Mouse (Mus musculus): Measurements from ENCODE around the gene Rsph14. TPM values are rescaled to one million over a fixed set of nuclear protein-coding genes. Genes with fewer than 3 reads are reported as not detected.
A peak's percentile ranks its signal among the peaks of the same experiment; 100 is the strongest.

The Rsph14 gene
- polyA plus RNA-seq, 1 experiment from 2014 or later: 0.72 TPM

- Histone ChIP-seq H3K4me1 (peaks cover 74% of the 10 kb centered on the region), H3K9me3 (no peaks in the 10 kb centered on the region), H3K27me3 (peaks cover 11% of the 10 kb centered on the region; the same call in 1 of the 2 replicates), H3K4me3 (replicated peaks) (peak overlapping the region; percentile 89), H3K9ac (peak overlapping the region; percentile 89), H3K27ac (no peak overlapping the region), H3K4me2 (peak overlapping the region; percentile 85), H3K36me3 (replicated peaks) (peaks cover 18% of the 10 kb centered on the region; the same call in 1 of the 2 replicates)
- no peak for ATAC-seq (ENCODE audit: low FRiP score)
- 2% methylated on average over 63 of the region's 71 CpGs for WGBS
Observed at GRCm38 (mm10) chr10:75061341-75062188, 29.2 kb upstream of the Rsph14 start.

- Histone ChIP-seq H3K27me3 (peaks cover 11% of the 10 kb centered on the region; the same call in 1 of the 2 replicates), H3K36me3 (replicated peaks) (peaks cover 15% of the 10 kb centered on the region; the same call in 1 of the 2 replicates), H3K27ac (peak overlapping the region; percentile 81), H3K9ac (peak overlapping the region; percentile 89), H3K4me2 (peak overlapping the region; percentile 85), H3K9me3 (no peaks in the 10 kb centered on the region), H3K4me1 (peaks cover 78% of the 10 kb centered on the region), H3K4me3 (replicated peaks) (peak overlapping the region; percentile 89)
- WGBS: under 1% methylated on average over 44 of the region's 48 CpGs
- ATAC-seq (ENCODE audit: low FRiP score): peak; percentile 51; the same call in 1 of the 2 replicates
Observed at GRCm38 (mm10) chr10:75060843-75061235, 28.5 kb upstream of the Rsph14 start.

DNA sequence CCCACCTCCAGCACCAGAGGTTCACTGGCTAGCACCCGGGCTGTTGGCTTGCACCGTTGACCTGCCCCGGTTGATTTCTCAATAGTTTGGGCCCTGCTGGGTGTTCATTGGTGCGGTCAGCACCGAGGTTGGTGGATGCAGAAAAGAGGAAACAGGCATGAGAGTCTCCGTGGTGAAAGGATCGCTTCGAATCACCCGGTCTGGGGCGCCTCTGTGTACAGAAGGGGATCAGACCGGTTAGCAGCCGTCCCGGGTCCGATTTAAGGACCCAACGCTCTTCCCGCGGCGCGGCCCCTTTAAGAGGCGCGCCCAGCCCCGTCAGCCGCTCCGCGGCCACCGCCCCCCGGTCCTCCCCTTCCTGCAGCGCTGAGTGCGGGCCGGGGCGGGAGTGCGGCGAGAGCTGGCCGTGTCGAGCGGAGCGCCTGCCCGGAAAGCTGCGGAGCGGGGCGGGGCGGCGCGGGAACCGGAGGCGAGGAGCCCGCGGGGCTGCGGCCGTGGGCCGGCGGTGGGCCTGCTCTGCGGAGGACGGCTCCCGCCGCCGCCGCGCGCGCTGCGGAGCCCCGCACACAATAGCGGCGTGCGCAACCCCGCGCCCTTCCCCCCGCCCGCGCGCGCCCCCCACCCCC, 27.9 kb upstream of the Rsph14 start, which contains the start of gene Bcr:
Gene Bcr (plus strand): TSS at position 376 of the 626 bp plus-strand sequence.
- 0 out of 2 replicates have a peak, but pooled peaks cover 11% of the 10 kb centered on the region for H3K36me3 ChIP-seq (replicated peaks)
- peak within 1 kb of the TSS; percentile 81 for H3K27ac ChIP-seq
- peak within 1 kb of the TSS; percentile 89 for H3K4me3 ChIP-seq (replicated peaks)
- peaks cover 11% of the 10 kb centered on the region; the same call in 1 of the 2 replicates for H3K27me3 ChIP-seq
- H3K4me2 ChIP-seq: peak within 1 kb of the TSS; percentile 85
- WGBS: 1% methylated on average over 33 of the region's 73 CpGs
- H3K9me3 ChIP-seq: no peaks in the 10 kb centered on the region
- H3K9ac ChIP-seq: peak within 1 kb of the TSS; percentile 89
- peaks cover 74% of the 10 kb centered on the region for H3K4me1 ChIP-seq
- ATAC-seq (ENCODE audit: low FRiP score): peak; percentile 89

DNA sequence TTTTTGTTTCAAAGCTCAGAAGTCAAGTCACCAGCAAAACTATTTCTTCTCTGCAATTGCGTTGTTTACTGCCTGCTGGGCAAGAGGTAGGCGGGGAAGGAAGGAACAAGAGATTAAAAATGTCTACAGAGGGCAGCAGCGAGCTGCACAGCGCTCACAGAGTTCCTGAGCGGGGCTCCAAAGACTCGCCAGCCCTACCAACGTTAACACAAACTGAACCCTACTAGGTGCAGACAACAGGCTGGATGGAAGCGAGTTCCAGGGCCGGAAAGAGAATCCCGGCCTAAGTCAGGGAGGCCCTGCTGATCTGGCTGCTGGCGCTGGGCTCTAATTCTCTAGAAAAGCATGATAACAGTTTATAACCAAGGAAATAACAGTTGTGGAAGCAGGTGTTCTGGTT, 27.0 kb upstream of the Rsph14 start:
- Histone ChIP-seq H3K9me3 (no peaks in the 10 kb centered on the region), H3K36me3 (replicated peaks) (0 out of 2 replicates have a peak, but pooled peaks cover 3% of the 10 kb centered on the region), H3K9ac (no peak overlapping the region), H3K27me3 (peaks cover 11% of the 10 kb centered on the region; the same call in 1 of the 2 replicates), H3K4me2 (peak overlapping the region; percentile 85), H3K27ac (no peak overlapping the region), H3K4me3 (replicated peaks) (peak overlapping the region; percentile 89), H3K4me1 (peaks cover 65% of the 10 kb centered on the region)
- 0 out of 2 replicates have a peak, but pooled peaks have one; percentile 21 for ATAC-seq (ENCODE audit: low FRiP score)
- 1% methylated on average over 11 of the region's 11 CpGs for WGBS

DNA sequence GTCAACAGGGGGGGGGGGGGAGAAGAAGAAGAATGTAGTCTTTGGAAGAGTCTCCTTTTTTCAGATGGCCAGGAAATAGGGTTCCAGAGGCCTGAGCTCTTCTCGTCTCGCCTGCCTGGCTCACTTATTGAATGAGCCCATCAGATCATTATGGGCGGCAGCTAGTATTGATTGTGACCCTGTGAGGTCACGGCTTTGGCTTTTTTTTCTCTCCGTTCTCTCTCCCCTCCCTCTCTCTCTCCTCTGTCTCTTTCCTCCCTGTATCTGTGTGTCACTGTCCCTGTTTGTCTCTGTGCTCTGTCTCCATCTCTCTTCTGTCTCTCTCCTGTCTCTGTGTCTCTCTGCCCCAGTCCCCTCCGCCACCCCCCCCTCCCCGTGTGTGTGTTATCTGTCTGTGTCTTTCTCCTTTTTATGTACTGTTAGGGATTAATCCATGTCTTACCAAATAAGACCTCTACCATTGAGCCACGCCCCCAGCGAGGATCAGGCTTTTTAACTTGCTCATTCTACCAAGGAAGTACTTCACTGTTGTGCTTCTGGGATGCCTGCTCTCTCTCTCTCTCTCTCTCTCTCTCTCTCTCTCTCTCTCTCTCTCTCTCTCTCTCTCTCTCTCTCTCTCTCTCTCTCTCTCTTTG, 26.5 kb upstream of the Rsph14 start:
- H3K4me1 ChIP-seq: peaks cover 60% of the 10 kb centered on the region
- no peak overlapping the region for H3K4me3 ChIP-seq (replicated peaks)
- ATAC-seq (ENCODE audit: low FRiP score): no peak
- peaks cover 11% of the 10 kb centered on the region; the same call in 1 of the 2 replicates for H3K27me3 ChIP-seq
- H3K27ac ChIP-seq: no peak overlapping the region
- H3K9ac ChIP-seq: no peak overlapping the region
- H3K36me3 ChIP-seq (replicated peaks): no peaks in the 10 kb centered on the region
- no peaks in the 10 kb centered on the region for H3K9me3 ChIP-seq
- WGBS: 9% methylated on average over 9 of the region's 9 CpGs
- peak overlapping the region; percentile 85 for H3K4me2 ChIP-seq

- peaks cover 11% of the 10 kb centered on the region; the same call in 1 of the 2 replicates for H3K27me3 ChIP-seq
- no peak overlapping the region for H3K27ac ChIP-seq
- 86% methylated on average over 8 of the region's 8 CpGs for WGBS
- no peak overlapping the region for H3K4me3 ChIP-seq (replicated peaks)
- H3K4me1 ChIP-seq: peaks cover 55% of the 10 kb centered on the region
- H3K9me3 ChIP-seq: no peaks in the 10 kb centered on the region
- H3K9ac ChIP-seq: no peak overlapping the region
- no peak for ATAC-seq (ENCODE audit: low FRiP score)
- no peak overlapping the region for H3K4me2 ChIP-seq
- no peaks in the 10 kb centered on the region for H3K36me3 ChIP-seq (replicated peaks)
Observed at GRCm38 (mm10) chr10:75058336-75058735, 25.9 kb upstream of the Rsph14 start.

GRCm38 (mm10) chr10:75056255-75056654, 23.9 kb upstream of the Rsph14 start:
- no peaks in the 10 kb centered on the region for H3K9me3 ChIP-seq
- no peak overlapping the region for H3K4me3 ChIP-seq (replicated peaks)
- ATAC-seq (ENCODE audit: low FRiP score): 0 out of 2 replicates have a peak, but pooled peaks have one; percentile 5
- no peak overlapping the region for H3K9ac ChIP-seq
- H3K27me3 ChIP-seq: 0 out of 2 replicates have a peak, but pooled peaks cover under 1% of the 10 kb centered on the region
- 7% methylated on average over 4 of the region's 4 CpGs for WGBS
- H3K4me2 ChIP-seq: no peak overlapping the region
- no peaks in the 10 kb centered on the region for H3K36me3 ChIP-seq (replicated peaks)
- H3K27ac ChIP-seq: no peak overlapping the region
- peaks cover 34% of the 10 kb centered on the region for H3K4me1 ChIP-seq

GRCm38 (mm10) chr10:75055672-75056071, 23.3 kb upstream of the Rsph14 start:
- ATAC-seq (ENCODE audit: low FRiP score): no peak
- WGBS: 79% methylated on average over 5 of the region's 5 CpGs
- no peak overlapping the region for H3K27ac ChIP-seq

GRCm38 (mm10) chr10:75054125-75054524, 21.7 kb upstream of the Rsph14 start:
- ATAC-seq (ENCODE audit: low FRiP score): no peak
- WGBS: 94% methylated on average over 6 of the region's 6 CpGs
- no peak overlapping the region for H3K4me3 ChIP-seq (replicated peaks)
- H3K36me3 ChIP-seq (replicated peaks): no peaks in the 10 kb centered on the region
- H3K27me3 ChIP-seq: no peaks in the 10 kb centered on the region
- peaks cover 23% of the 10 kb centered on the region for H3K4me1 ChIP-seq
- H3K4me2 ChIP-seq: no peak overlapping the region
- H3K9me3 ChIP-seq: no peaks in the 10 kb centered on the region
- no peak overlapping the region for H3K27ac ChIP-seq
- no peak overlapping the region for H3K9ac ChIP-seq

More at GRCm38 (mm10) chr10:75055672-75056071, 23.3 kb upstream of the Rsph14 start:
- no peak overlapping the region for H3K4me2 ChIP-seq
- H3K4me3 ChIP-seq (replicated peaks): no peak overlapping the region
- no peaks in the 10 kb centered on the region for H3K27me3 ChIP-seq
- peaks cover 32% of the 10 kb centered on the region for H3K4me1 ChIP-seq
- H3K36me3 ChIP-seq (replicated peaks): no peaks in the 10 kb centered on the region
- no peaks in the 10 kb centered on the region for H3K9me3 ChIP-seq
- H3K9ac ChIP-seq: no peak overlapping the region

DNA sequence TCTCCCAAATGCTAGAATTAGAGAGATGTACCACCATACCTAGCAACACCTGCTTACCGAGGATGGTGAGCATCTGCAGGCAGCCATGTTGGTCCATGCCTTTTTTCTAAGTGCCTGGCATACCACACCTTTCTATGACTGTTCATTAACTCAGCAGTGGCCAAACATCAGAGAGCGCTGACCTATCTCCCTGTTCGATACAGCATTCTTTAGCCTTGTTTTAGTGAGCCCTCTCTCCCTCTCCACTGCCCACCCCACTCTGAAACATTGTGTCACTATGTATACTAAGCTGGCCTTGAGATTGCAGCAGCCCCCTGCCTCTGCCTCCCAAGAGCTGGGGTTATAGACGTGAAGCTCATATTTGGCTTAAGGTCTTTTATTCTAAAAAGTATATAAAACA, 21.3 kb upstream of the Rsph14 start:
- Histone ChIP-seq H3K27me3 (no peaks in the 10 kb centered on the region), H3K4me1 (peaks cover 18% of the 10 kb centered on the region), H3K36me3 (replicated peaks) (no peaks in the 10 kb centered on the region), H3K4me2 (no peak overlapping the region), H3K9ac (no peak overlapping the region), H3K9me3 (no peaks in the 10 kb centered on the region), H3K4me3 (replicated peaks) (no peak overlapping the region), H3K27ac (no peak overlapping the region)
- WGBS: 92% methylated on average over 4 of the region's 4 CpGs
- no peak for ATAC-seq (ENCODE audit: low FRiP score)

DNA sequence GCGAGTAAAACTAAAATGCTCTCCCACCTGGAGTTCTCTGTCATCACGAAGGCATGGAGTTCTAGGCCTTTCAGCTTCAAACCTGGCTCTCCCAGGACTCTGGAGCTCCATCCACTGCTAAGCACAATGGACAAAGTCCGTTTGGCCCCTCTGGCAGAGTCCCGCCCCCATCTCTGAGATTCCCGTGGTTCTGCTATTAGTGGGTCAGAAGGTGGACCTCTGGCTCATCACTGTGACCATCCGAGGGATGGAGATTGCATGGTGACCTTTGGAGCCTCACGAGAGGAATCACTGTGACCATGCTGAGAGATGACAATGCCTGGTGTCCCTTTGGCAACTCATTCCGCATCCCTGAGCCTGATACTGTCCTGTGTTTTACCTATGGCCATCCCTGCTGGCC, 20.5 kb upstream of the Rsph14 start:
- H3K36me3 ChIP-seq (replicated peaks): no peaks in the 10 kb centered on the region
- 81% methylated on average over 8 of the region's 8 CpGs for WGBS

More for the DNA sequence above, 20.5 kb upstream of the Rsph14 start:
- Histone ChIP-seq H3K4me2 (no peak overlapping the region), H3K4me1 (peaks cover 12% of the 10 kb centered on the region), H3K27ac (no peak overlapping the region), H3K9ac (no peak overlapping the region), H3K9me3 (no peaks in the 10 kb centered on the region), H3K27me3 (no peaks in the 10 kb centered on the region), H3K4me3 (replicated peaks) (no peak overlapping the region)
- no peak for ATAC-seq (ENCODE audit: low FRiP score)

Data from forebrain, embryonic 12.5 days (tissue).